Mouse (Mus musculus) frontal cortex, postnatal 36 days (tissue): ENCODE measurements around the gene Npnt.

Source experiments
- DNase-seq, 2 experiments: peaks; one replicate each; pipeline ENCODE4 v3.0.0; 2022; ENCODE audit warnings: low spot score in 2 of 2

Gene Npnt

GRCm38 (mm10) chr3:132939006-132939405, 11.1 kb downstream of the Npnt start:
- no peak for DNase-seq

- DNase-seq: no peak
Observed at GRCm38 (mm10) chr3:132934649-132935048, 15.4 kb downstream of the Npnt start.

DNA sequence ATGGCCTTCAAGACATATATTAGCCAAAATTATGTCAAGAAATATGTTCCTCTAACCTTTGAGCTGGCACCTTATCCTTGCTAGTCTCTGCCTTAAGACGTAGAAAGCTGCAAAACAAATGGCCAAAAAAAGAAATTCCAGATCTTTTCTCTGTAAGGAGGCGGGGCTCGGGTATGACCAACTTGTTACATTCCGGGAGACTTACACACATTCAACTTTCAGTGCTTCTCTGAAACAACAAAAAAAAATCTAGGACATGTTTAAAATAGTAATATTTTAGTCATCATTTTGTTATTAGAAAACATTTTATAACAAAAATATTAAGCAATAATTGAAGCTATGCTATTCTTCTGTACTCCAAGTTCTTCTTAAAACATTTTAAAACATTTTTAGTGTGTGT, 18.6 kb downstream of the Npnt start:
- DNase-seq: no peak

GRCm38 (mm10) chr3:132929866-132930265, 20.2 kb downstream of the Npnt start:
- DNase-seq: no peak

DNA sequence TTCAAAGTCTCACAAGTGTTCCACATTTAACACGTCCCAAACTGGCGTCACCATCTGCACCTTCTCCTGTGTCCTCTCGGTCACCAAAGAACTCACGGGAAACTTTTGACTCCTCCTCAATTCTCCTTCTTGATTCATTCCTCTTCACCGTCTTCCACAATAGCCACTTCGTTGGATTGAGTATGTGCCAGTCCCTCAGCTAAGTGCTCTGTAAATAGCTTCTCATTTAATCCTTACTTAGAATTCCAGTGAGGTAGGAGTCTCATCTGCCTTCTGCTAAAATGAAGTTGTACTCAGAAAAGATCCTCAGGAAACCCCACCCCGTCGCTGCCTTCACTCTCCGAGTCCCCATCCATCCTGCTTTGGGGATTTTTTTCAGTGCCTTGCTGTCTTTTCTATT, 21.9 kb downstream of the Npnt start:
- peak in 1 of 2 experiments; percentile 34 for DNase-seq

DNA sequence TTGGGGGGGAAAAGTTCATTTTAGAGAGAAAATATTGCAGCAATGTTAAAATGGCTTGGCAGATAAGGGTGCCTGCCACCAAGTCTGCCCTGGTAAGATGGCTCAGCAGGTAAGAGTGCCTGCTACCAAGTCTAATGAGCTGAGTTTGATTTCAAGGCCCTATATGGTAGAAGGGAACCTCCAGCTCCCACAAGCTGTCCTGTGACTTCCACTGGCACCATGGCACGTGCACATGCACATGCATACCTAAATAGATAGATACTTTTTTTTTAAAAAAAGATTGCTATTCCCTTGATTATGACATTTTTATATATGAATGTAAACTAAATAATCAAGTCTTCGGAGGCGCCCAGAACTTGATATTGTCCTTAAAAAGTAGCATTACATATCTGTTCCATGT, 30.3 kb downstream of the Npnt start:
- DNase-seq: no peak

DNA sequence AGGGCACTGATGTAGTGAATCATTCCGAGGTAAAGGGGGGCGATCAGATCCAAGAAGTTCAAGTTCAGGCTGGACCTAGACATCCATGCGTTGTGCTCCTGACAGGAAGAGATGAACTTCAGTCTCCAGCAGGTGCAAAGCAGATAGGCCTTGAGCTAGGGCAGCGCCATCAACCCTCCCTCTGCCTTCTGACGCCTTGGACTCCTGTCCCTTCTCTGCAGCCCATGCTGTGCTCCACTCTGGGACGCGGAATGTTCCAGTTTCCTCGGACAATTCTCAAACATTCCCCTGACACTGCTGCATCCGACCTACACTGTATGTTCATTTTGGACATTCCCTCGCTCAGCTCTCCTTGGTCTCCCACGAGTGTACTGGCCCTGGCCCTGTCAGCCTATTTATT, 30.9 kb downstream of the Npnt start:
- DNase-seq: no peak

GRCm38 (mm10) chr3:132917356-132918090, 32.6 kb downstream of the Npnt start:
- no peak for DNase-seq

- no peak for DNase-seq
Observed at GRCm38 (mm10) chr3:132915661-132916060, 34.4 kb downstream of the Npnt start.

GRCm38 (mm10) chr3:132912420-132912819, 37.7 kb downstream of the Npnt start:
- DNase-seq: no peak

DNA sequence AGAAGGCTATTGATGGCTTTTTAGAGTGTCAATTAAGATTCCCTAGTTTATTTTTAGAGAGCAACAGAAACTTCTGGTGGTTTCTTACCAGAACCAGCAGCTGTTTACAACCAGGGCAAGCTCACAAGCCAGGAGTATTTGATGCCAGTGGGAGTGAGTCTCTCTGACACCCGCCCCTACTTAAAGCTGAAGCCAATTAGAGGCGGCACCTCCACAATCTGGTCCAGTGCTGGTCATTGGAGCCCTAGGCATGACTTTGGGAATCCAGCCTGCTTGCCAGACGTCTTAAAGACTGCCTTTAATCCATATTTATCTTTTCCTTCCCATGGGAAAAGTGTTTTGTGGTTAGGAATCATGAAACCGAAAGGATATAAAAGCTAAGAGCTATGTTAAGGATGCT, 38.4 kb downstream of the Npnt start:
- no peak for DNase-seq

DNA sequence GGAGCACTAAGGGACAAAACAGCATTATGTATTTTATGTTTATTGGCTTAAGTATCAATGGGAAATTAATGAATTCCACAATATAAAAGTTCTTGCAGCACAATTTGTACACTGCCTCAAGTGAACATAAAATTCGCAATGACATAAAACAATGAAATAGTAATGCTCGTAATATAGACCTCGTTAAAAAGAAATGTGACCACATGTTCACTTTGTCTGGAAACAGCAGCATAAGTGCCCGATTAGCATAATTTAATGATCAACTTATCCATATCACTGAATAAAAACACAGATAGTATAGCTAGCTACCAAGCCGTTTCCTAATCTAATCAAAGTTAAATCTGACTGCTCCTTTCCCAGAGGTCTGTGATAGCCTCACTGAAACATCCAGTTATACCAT, 39.4 kb downstream of the Npnt start:
- DNase-seq: no peak

DNA sequence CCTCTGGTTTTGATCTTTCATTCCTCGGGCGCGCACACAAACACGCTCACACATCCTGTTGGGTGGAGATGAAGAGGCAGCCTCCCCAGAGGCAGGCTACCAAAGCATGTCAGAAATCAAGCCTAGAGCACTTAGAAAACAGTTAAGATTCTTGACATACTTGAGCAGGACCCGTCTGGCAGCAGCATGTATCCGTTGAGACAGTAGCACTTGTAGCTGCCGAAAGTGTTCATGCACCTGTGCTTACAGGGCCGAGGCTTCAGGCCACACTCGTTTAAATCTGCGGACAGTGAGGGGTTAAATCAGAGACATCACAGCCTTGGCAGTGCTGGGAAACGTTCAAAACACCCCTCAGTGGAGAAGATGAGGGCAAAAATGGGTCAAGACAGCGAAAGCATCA, 40.4 kb downstream of the Npnt start:
- no peak for DNase-seq

GRCm38 (mm10) chr3:132907506-132908203, 42.4 kb downstream of the Npnt start:
- DNase-seq: no peak

- DNase-seq: peak in 1 of 2 experiments; percentile 41
Observed at GRCm38 (mm10) chr3:132905224-132905930, 44.7 kb downstream of the Npnt start.

DNA sequence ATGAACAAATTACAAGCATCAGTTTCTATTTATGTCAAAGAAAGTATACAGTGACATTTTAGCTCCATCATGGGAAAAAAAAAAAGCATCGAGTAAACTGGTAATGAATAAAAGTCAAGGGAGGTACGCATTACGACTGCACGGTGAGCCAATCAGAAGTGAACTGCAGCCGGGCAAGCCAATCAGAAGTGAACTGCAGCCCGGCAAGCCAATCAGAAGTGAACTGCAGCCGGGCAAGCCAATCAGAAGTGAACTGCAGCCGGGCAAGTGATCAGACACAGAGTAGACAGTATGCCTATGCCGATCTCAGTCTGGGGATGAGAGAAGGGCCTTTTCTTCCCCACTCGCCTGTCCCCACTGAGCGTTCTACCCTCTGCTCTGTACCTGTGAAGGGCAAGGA, 46.7 kb downstream of the Npnt start:
- DNase-seq: no peak

GRCm38 (mm10) chr3:132902921-132903320, 47.2 kb downstream of the Npnt start:
- no peak for DNase-seq

- no peak for DNase-seq
Observed at GRCm38 (mm10) chr3:132902206-132902605, 47.9 kb downstream of the Npnt start.

DNA sequence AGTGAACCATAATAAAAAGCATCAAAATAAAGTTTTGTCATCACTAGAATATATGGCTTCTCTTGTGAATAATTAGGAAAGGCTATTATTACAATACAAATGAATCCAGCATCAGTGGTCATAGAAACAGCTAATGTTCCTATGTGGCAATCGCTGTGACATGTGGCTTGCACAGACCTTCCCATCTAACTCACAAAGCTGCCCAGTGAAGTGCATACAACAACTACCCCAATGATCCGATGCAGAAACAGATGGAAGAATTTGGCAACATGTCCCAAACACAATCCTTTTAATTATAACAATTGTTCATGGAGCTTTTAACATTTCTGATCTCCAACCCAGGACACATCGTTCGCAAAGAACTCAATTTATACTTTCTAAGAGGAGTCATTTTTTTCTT, 52.2 kb downstream of the Npnt start:
- no peak for DNase-seq

DNA sequence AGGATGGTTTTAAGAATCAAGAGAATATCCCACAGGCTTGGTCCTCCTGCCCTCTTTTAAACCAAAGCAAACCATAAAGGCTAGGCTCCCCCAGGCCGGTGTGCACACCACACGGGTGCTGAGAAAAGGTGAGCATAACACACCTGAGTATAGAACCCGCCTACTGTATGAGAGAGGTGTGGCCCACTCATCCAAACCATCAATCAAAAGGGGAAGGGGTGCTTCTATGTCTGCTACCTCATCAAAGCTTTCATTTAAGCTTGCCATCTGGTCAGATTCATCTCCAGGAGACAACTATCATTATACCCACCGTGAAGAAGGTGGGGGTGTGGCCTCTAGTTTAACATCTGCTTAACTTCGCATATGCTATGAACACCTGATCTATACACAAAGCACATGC, 52.7 kb downstream of the Npnt start:
- no peak for DNase-seq

GRCm38 (mm10) chr3:132894086-132894485, 56.0 kb downstream of the Npnt start:
- no peak for DNase-seq

DNA sequence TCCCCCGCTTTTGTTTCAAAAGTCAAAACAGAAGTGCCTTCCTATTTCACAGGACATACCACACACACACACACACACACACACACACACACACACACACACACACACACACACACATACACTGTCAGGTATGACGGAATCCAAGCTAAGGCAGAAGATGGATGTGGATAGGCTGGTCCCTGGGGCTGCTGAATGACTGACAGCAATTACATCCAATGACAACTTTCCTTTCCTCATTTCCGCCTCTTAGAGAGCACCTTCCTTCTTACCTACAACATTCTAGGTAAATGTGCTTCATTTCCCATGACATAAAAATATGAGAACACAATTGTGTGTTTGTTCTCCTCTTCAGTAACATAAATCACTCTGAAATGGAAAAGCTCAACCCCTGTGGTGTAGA, 56.4 kb downstream of the Npnt start:
- DNase-seq: no peak

DNA sequence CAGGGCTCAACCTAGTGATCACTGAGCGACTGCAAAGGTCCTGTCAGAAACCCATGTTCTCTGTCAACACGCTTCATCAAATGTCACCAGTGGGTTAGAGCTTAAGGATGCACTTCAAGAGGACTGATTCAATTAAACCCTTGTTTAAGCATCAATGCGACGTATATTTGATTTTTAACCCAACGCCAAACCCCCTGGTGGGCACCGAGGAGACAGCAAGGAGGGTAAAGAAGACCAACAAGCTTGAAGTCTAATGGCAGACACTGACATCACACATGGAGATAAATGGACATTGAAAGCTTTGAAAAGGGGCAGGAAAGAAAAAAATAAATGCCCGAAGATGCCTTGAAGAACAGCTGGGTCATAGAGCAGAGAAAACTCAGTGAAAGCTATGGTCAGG, 57.0 kb downstream of the Npnt start:
- no peak for DNase-seq
